Mouse (Mus musculus) WW6 (cell line): ENCODE measurements around the gene Tcp11.

ENCODE experiments used
- DNase-seq: peaks from one replicate; pipeline ENCODE4 v3.0.0-alpha.2; 2013; ENCODE audit warnings: low read depth, low spot score

Gene Tcp11

DNA sequence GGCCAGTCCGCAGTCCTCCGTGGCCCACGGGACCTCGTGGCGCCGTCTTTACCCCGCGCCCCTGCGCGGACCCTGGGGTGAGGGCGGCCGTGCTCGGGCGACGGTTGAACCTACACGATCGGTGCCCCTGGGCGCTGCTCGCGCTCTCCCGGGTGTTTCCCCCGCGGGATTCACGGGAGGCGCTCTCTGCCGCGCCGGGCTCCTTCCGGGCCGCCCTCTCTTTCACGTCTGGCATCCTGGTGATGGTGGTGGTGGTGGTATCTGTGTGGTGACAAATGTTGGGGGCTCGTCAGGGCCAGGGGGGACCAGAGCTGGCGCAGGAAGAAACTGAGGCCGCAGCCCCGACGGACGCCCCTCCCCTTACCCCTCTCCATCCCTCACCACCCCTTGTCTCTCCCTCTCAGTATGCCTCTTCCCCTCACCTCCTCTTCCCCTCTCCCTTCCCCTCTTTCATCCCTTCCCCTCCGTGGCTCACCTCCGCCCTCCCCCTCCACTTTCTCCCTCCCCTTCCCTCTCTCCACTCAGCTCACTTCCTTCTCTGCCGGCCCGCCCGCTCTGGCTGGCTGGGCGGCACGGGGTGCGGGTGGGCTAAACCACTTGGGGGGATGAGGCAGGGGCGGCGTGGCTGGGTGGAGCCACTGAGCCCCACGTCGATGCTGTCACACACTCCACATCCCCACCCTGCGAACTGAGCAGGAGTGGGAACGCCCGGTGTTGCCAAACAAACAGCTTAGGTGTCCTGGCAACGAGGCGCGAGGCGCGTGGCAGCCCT, at the start of gene Tcp11:
Tcp11 (minus strand) TSS at position 595 of the 772 bp plus-strand sequence.
- peak; percentile 88 for DNase-seq

DNA sequence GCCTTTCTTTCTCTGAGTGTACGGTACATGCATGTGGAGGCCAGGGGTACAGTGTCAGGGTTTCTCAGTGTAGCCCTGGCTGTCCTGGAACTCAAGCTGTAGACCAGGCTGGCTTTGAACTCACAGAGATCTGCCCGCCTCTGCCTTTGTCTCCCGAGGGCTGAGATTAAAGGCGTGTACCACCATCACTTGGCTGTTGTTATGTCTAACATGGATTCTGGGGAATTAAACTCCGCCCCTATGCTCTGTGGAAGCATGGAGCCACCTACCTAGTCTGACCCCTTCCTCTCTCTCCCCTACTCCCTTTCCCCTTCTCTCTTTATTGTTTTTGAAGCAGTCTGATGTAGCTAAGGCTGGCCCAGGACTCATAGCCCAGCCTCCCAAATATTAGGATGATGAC, 49.4 kb upstream of the Tcp11 start:
- no peak for DNase-seq

DNA sequence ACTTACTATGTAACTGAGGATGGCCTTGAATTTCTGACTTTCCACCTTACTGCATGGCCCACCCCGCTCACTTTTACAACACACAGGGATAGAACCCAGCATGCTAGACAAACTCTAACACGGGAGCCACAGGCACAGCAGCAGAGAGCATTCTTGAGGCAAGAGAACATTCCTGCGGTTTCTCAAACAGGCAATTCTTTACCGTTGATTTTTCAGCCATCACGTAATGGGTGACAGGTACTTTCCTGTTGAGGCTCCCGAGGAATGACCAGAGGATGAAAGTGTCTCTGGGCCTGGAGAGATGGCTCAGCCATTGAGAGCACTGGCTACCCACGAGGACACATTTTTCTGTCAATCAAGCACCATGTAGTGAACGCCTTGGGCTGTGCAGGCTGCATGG, 43.9 kb upstream of the Tcp11 start:
- no peak for DNase-seq

GRCm38 (mm10) chr17:28123627-28124026, 43.2 kb upstream of the Tcp11 start:
- DNase-seq = no peak

- no peak for DNase-seq
Measured at GRCm38 (mm10) chr17:28122949-28123348, 42.5 kb upstream of the Tcp11 start.

DNA sequence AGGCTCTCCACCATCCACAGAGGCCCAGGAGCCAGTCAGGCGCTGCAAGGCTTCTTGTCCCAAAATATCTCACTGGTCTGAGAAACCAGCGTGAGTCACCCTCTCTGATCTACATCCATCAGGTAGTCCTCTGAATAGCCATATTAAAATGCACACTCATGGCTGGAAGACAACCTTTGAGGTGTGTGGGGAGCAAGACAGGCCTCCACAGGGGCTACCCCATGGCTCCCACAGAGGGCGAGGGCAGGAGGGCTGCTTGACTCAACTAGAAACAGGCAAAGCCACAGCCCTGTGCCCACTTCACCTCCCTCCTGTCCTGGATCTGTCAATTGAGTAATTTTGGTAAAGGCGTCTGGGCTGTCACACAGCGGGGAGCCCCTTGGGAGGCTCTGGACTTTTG, 40.0 kb upstream of the Tcp11 start:
- no peak for DNase-seq

DNA sequence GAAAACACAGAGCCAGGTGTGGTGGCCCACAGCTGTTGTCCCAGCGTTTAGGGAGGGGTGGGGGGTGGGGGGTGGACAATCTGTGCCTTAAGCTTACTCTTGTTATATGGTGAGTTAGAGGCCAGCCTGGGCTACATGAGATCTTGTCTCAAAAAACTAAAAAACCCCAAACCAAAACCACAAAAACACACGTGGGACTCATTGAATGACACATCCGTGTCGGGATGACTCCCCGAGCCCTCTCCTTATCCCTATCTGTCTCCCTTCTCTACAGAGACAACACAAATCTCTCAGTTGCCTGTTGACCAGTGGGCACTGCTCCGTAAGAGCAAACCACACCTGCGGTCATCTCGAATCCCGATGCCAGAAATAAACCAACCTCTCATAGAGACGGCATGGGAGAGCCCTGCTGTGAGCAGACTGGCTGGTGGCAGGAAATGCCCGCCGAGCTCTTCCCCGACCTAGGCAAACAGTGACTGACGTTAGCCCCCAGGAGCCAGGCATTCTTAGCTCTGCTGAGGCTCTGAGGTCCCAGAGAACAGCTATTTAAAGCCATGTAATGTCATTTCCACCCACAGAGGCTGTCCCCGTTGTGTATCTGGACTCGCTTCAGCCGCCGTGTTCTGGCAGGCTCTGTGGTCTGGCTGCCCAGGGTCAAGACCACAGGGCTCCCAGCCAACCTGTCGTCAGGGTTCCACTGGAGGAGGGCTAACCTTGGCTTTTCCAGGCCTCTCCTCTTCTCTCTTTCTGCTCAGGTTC, 37.2 kb upstream of the Tcp11 start:
- DNase-seq = no peak

DNA sequence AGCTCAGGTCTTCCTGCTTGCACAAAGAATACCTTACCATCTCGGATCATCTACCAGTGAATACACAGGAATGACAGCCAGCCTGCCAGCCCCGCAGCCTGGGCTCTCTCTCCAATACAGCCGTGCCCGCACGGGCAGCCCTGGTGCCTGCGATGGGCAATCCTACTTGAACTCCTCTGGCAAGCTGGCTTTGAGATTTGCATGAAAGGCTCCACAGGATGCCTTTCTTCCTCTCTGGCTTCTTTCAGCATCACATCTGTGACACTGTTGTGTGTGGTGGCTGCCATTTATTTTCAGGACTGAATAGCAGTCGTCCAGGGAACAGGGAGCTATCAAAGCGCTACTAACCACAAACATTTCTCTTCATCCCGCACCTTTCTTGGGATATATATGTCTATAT, 35.9 kb upstream of the Tcp11 start:
- DNase-seq = no peak

GRCm38 (mm10) chr17:28112266-28112665, 31.8 kb upstream of the Tcp11 start:
- no peak for DNase-seq

GRCm38 (mm10) chr17:28107275-28107674, 26.8 kb upstream of the Tcp11 start:
- DNase-seq = no peak

DNA sequence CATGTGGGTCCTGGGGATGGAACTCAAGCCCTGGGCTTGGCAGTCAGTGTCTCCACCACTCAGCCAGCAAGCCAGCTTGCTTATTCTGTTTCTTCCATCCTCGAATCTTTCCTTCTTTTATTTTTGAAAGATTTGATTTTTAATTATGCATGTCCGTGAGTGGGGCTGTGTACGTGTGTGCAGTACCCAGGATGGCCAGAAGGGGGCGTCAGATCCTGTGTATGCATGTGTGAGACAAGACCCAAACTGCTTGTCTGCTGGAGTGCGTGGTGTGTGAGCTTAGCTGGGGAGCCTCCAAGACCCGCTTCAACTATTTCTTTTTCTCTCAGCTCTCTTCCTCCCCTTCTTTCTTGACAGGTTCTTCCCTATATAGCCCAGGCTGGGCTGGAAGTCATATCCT, 25.9 kb upstream of the Tcp11 start:
- peak; percentile 62 for DNase-seq

GRCm38 (mm10) chr17:28104416-28104815, 24.0 kb upstream of the Tcp11 start:
- no peak for DNase-seq

GRCm38 (mm10) chr17:28101902-28102319, 21.5 kb upstream of the Tcp11 start:
- no peak for DNase-seq

DNA sequence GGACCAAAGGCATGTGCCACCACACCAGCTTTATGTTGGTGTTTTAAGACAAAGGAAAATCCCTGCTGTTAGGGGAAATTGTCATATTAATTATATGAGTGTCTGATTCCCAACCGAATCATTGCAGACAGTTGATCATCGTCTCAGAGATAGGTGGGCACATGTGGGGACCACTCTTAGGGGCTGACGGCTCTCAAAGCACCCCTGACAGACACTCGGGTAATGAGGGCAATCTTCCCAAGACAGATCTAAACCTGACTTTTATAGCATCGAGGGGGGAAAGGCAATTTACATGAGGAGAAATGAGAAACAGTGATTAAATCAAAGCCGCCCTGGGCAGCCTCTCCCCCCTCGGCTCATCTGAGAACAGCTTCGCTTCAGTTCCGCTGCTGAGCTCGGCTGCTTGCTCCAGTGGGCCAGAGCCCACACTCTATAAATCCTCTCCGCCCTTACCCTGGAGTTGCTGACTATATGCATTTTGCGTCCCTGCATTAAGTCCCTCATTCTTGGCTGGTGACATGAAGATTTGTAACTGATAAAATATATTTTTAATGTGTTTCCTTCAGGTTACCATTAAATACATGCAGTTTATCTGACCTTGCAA, 20.9 kb upstream of the Tcp11 start:
- DNase-seq = no peak

DNA sequence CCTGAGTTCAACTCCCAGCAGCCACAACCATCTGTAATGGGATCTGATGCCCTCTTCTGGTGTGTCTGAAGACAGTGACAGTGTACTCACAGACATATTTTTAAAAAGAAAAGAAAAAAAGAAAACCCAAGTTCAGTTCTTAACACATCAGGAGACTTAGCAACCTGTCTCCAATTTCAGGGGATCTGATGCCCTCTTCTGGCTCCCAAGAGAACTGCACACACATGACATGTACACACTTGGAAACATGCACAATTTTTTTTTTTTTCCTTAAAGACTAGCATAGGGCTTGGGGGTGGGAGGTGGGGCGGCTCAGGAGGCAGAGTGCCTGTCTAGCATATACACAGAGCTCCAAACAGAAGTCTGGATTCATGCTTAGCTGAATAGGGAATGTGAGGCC, 20.2 kb upstream of the Tcp11 start:
- no peak for DNase-seq

- DNase-seq = no peak
Measured at GRCm38 (mm10) chr17:28099086-28099485, 18.6 kb upstream of the Tcp11 start.

GRCm38 (mm10) chr17:28097308-28097707, 16.9 kb upstream of the Tcp11 start:
- DNase-seq = no peak

- no peak for DNase-seq
Measured at GRCm38 (mm10) chr17:28096418-28096817, 16.0 kb upstream of the Tcp11 start.

DNA sequence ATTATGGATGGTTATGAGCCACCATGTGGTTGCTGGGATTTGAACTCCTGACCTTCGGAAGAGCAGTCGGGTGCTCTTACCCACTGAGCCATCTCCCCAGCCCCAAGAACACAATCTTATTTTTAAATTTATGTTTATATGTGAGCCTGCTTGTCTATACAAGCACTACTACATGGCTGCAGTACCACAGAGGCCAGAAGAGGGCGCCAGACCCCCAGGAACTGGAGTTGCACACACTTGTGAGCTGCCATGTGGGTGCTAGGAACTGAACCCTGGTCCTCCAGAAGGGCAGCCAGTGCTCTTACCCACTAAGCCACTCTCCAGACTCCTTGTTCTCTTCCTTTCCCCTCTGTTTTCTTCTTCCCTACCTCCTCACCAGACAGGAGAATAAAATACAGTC, 13.4 kb upstream of the Tcp11 start:
- no peak for DNase-seq

DNA sequence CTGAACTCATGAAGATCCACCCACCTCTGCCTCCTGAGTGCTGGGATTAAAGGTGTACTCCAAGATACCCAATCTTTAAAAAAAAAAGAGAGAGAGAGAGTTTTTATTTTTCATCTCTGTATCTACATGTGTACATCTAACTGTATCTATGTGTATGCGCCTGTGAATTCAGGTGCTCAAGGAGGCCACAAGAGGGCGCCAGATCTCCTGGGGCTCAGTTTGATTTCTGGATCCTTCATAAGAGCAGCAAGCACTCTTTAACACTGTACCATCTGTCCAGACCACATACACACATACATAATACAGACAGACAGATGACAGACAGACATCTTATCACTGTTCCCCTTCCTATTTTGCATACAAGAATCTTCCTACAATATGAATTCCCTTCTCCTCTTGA, 11.9 kb upstream of the Tcp11 start:
- no peak for DNase-seq

- no peak for DNase-seq
Measured at GRCm38 (mm10) chr17:28088718-28089117, 8.3 kb upstream of the Tcp11 start.

DNA sequence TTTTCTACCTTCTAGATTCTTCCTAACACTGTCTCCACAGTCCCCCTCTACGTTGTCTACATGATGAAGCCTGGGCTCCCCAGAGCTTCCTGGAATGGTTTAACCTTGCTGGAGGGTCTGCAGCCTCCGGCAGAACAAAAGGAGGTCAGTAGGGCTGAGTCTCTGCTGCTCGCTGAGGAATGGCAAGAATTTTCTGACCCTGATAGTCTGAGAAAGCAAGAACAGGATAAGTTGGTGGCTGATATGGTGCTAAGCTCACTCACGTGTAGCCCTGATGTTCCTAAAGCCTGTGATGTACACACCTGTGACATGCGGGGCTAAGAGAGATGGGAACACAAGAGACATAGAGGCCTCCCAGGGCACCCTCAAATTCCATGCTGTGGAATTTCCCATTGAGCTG, 7.0 kb upstream of the Tcp11 start:
- no peak for DNase-seq

- peak; percentile 75 for DNase-seq
Measured at GRCm38 (mm10) chr17:28084964-28085363, 4.5 kb upstream of the Tcp11 start.
